In genomic region chr6:90446883-90447282, GRCm38 (mm10) we compare ENCODE assay signal across 13 mouse cellular contexts. TPM values are rescaled to one million over a fixed set of nuclear protein-coding genes. Genes with fewer than 3 reads are reported as not detected.
DNase-seq lines count a peak whose midpoint lies in the region; ATAC-seq lines count a peak whose summit lies in the region.
"Had no signal": no experiment of that assay in that cellular context is flagged by ENCODE, and none has a peak within 500 bp of the region (broad histone marks: within the 10 kb centered on the region; RNA-seq: fewer than 3 reads in every experiment).

No protein-coding gene starts in this region.

- no peaks in the 10 kb centered on the region for H3K36me3 ChIP-seq in forebrain, embryonic 16.5 days (ENCODE audit: control insufficient read depth, insufficient read depth)
- H3K36me3 ChIP-seq in midbrain, embryonic 10.5 days = no peaks in the 10 kb centered on the region
- no peaks in the 10 kb centered on the region for H3K36me3 ChIP-seq in intestine, embryonic 16.5 days (ENCODE audit: control insufficient read depth, insufficient read depth, low read length)
- H3K36me3 ChIP-seq: lung, embryonic 15.5 days had no signal

- peak; percentile 58 for DNase-seq in right cerebral cortex, postnatal 4 days
- no peak for DNase-seq in right cerebral cortex, postnatal 36 days (ENCODE audit: low spot score in 2 of 2)
- DNase-seq in midbrain, embryonic 10.5 days (ENCODE audit: low spot score) = peak; percentile 35
- DNase-seq in cerebellum, postnatal 25 days = no peak
- no peak for DNase-seq in urinary bladder, adult 2 months (ENCODE audit: low spot score)
- DNase-seq: adrenal gland, postnatal 25 days; cerebellum, adult 11-12 months; liver had no signal

- peaks cover 5% of the 10 kb centered on the region; the same call in 1 of the 2 replicates for H3K4me1 ChIP-seq in forebrain, embryonic 16.5 days (replicated peaks; ENCODE audit: control insufficient read depth, insufficient read depth, low read length)
- peaks cover 11% of the 10 kb centered on the region for H3K4me1 ChIP-seq in midbrain, embryonic 10.5 days
- H3K4me1 ChIP-seq in intestine, embryonic 16.5 days (ENCODE audit: control insufficient read depth, insufficient read depth, low read length) = no peaks in the 10 kb centered on the region

- 21% methylated on average over 4 of the region's 4 CpGs for WGBS in forebrain, embryonic 16.5 days
- 34% methylated on average over 4 of the region's 4 CpGs for WGBS in midbrain, embryonic 10.5 days
- WGBS in intestine, embryonic 16.5 days = 54% methylated on average over 4 of the region's 4 CpGs

- no peaks in the 10 kb centered on the region for H3K27me3 ChIP-seq in forebrain, embryonic 16.5 days (replicated peaks; ENCODE audit: control insufficient read depth, insufficient read depth, low read length)
- H3K27me3 ChIP-seq in midbrain, embryonic 10.5 days (ENCODE audit: low read depth, poor library complexity, severe bottlenecking) = no peaks in the 10 kb centered on the region
- no peaks in the 10 kb centered on the region for H3K27me3 ChIP-seq in intestine, embryonic 16.5 days (replicated peaks; ENCODE audit: control insufficient read depth, insufficient read depth, low read length)
- H3K27me3 ChIP-seq: lung, embryonic 15.5 days had no signal

- H3K4me3 ChIP-seq in forebrain, embryonic 16.5 days (replicated peaks; ENCODE audit: low read length) = no peak overlapping the region
- no peak overlapping the region for H3K4me3 ChIP-seq in midbrain, embryonic 10.5 days
- H3K4me3 ChIP-seq in intestine, embryonic 16.5 days (ENCODE audit: low read length) = no peak overlapping the region
- H3K4me3 ChIP-seq: lung, embryonic 15.5 days had no signal

- ATAC-seq in forebrain, embryonic 16.5 days = peak; percentile 76
- no peak for ATAC-seq in intestine, embryonic 16.5 days

- H3K27ac ChIP-seq in forebrain, embryonic 16.5 days (ENCODE audit: low read length) = no peak overlapping the region
- H3K27ac ChIP-seq in midbrain, embryonic 10.5 days (replicated peaks) = peak overlapping the region; percentile 79
- H3K27ac ChIP-seq in intestine, embryonic 16.5 days (ENCODE audit: low read length) = no peak overlapping the region
- H3K27ac ChIP-seq: kidney, postnatal 0 days; lung, embryonic 15.5 days had no signal

- H3K4me2 ChIP-seq in forebrain, embryonic 16.5 days (ENCODE audit: low read length) = no peak overlapping the region
- H3K4me2 ChIP-seq in intestine, embryonic 16.5 days (ENCODE audit: low read depth, low read length) = no peak overlapping the region
- H3K4me2 ChIP-seq: heart, embryonic 11.5 days; lung, embryonic 15.5 days had no signal

- H3K9ac ChIP-seq in forebrain, embryonic 16.5 days (replicated peaks; ENCODE audit: low read depth, low read length) = no peak overlapping the region
- no peak overlapping the region for H3K9ac ChIP-seq in intestine, embryonic 16.5 days (ENCODE audit: low read depth, low read length)
- H3K9ac ChIP-seq: lung, embryonic 15.5 days had no signal

- no peaks in the 10 kb centered on the region for H3K9me3 ChIP-seq in forebrain, embryonic 16.5 days (ENCODE audit: control insufficient read depth, low read length)
- H3K9me3 ChIP-seq in midbrain, embryonic 10.5 days (replicated peaks) = no peaks in the 10 kb centered on the region
- H3K9me3 ChIP-seq in intestine, embryonic 16.5 days (ENCODE audit: control insufficient read depth, low read length) = no peaks in the 10 kb centered on the region
- H3K9me3 ChIP-seq: lung, embryonic 15.5 days had no signal

RNA-seq across cellular contexts. Expression of gene Klf15, which starts 15.5 kb away (rescaled TPM):
- polyA plus RNA-seq in forebrain, embryonic 16.5 days (2015; fragmentation: Nextera tagmentation; extraction: Ambion mirVana) = 11.6 and 14.3 TPM in 2 replicates
- 4.2 and 4.9 TPM in 2 replicates for polyA plus RNA-seq in midbrain, embryonic 10.5 days (2016; fragmentation: Nextera tagmentation; extraction: Ambion mirVana)
- polyA plus RNA-seq in intestine, embryonic 16.5 days (2015; fragmentation: Nextera tagmentation; extraction: Ambion mirVana) = 5.9 and 6.3 TPM in 2 replicates
- polyA plus RNA-seq in urinary bladder, adult 2 months (2012; rRNA removed) = 15.5 and 18.5 TPM in 2 replicates

RNA-seq across cellular contexts. Expression of gene Cfap100, which starts 18.3 kb away (rescaled TPM):
- polyA plus RNA-seq in forebrain, embryonic 16.5 days (2015; fragmentation: Nextera tagmentation; extraction: Ambion mirVana) = 4.4 and 5.4 TPM in 2 replicates
- 1.9 TPM in 2 replicates for polyA plus RNA-seq in midbrain, embryonic 10.5 days (2016; fragmentation: Nextera tagmentation; extraction: Ambion mirVana)
- 0.27 and 0.32 TPM in 2 replicates for polyA plus RNA-seq in intestine, embryonic 16.5 days (2015; fragmentation: Nextera tagmentation; extraction: Ambion mirVana)
- polyA plus RNA-seq in urinary bladder, adult 2 months (2012; rRNA removed) = 1.3 and 2.2 TPM in 2 replicates
- polyA plus RNA-seq: heart, embryonic 11.5 days had no signal

RNA-seq across cellular contexts. Expression of gene Aldh1l1, which starts 39.3 kb away (rescaled TPM):
- polyA plus RNA-seq in forebrain, embryonic 16.5 days (2015; fragmentation: Nextera tagmentation; extraction: Ambion mirVana) = 33.3 and 38.0 TPM in 2 replicates
- polyA plus RNA-seq in midbrain, embryonic 10.5 days (2016; fragmentation: Nextera tagmentation; extraction: Ambion mirVana) = 2.7 and 3.7 TPM in 2 replicates
- 27.4 and 32.7 TPM in 2 replicates for polyA plus RNA-seq in intestine, embryonic 16.5 days (2015; fragmentation: Nextera tagmentation; extraction: Ambion mirVana)
- polyA plus RNA-seq in urinary bladder, adult 2 months (2012; rRNA removed) = 6.2 and 7.2 TPM in 2 replicates

Comparison
In these comparisons a context has a peak if more than half of its experiments do, and no peak if none do; other contexts are left out.
1. DNase-seq: peak in right cerebral cortex, postnatal 4 days (single experiment) and midbrain, embryonic 10.5 days (single experiment); none in right cerebral cortex, postnatal 36 days (0 of 2), cerebellum, postnatal 25 days (0 of 2) and urinary bladder, adult 2 months (single experiment).